Mouse (Mus musculus) telencephalon, adult 2 months (tissue): ENCODE results near the gene Hoxd13.
A peak's percentile ranks its signal among the peaks of the same experiment; 100 is the strongest.

Source experiments
- DNase-seq: peaks from one replicate; pipeline ENCODE4 v3.0.0-alpha.2; 2011; ENCODE audit warnings: low read depth, low spot score

Gene Hoxd13

DNA sequence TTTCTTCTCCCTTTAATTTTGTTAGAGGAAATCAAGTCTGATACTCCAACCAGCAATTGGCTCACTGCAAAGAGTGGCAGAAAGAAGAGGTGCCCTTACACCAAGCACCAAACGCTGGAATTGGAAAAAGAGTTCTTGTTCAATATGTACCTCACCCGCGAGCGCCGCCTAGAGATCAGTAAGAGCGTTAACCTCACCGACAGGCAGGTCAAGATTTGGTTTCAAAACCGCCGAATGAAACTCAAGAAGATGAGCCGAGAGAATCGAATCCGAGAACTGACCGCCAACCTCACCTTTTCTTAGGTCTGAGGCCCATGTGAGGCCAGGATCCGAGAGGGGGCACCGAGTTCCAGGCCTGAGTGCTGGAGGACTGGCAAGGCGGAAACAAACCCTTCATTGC is 26.0 kb downstream of the Hoxd13 start:
- no peak for DNase-seq

DNA sequence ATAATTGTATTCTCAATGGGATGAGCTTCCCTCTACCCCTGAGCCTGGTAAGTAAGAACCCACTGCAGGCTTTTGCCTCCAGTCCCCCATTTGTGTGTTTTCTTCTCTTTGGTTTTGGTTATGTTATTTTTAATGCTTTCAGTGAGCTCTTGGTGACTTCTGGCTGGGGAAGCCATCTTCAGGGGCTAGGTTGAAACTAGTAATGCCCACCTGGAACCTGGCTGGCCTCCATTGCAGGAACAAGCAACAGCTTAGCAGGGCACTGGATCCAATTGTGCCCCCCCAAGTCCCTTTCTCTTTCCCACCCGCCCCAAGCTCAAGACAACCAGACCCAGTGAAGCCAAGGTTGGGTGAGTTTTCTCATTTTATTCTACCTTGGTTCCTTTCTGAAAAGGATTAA is 27.3 kb downstream of the Hoxd13 start:
- DNase-seq = no peak

DNA sequence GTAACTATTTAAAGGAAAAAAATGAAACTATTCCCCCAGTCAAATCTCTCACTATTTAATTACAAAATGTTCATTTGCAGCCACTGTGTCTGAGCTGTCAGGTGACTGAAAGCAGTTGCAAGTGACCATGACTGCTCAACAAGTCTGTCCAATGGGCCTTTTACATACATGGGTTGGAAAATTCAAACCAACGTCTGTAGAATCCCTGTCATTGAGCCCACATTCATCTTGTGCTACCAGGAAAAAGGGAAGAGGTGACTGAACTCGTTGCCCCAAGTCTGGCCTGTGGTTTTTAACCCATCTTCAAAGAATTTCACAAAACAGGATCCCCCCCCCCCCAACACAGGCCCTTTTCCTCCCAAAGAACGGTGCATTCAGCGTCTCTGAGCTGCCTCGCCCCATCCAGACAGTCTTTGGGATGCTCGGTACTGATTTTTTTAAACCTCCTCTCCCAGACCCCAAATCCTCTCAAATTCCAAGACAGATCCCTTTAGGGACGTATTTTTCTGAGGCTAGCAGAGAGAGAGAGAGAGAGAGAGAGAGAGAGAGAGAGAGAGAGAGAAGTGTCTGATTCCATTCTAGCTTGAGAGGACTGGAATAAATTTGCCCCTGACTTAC is 27.8 kb downstream of the Hoxd13 start:
- no peak for DNase-seq

DNA sequence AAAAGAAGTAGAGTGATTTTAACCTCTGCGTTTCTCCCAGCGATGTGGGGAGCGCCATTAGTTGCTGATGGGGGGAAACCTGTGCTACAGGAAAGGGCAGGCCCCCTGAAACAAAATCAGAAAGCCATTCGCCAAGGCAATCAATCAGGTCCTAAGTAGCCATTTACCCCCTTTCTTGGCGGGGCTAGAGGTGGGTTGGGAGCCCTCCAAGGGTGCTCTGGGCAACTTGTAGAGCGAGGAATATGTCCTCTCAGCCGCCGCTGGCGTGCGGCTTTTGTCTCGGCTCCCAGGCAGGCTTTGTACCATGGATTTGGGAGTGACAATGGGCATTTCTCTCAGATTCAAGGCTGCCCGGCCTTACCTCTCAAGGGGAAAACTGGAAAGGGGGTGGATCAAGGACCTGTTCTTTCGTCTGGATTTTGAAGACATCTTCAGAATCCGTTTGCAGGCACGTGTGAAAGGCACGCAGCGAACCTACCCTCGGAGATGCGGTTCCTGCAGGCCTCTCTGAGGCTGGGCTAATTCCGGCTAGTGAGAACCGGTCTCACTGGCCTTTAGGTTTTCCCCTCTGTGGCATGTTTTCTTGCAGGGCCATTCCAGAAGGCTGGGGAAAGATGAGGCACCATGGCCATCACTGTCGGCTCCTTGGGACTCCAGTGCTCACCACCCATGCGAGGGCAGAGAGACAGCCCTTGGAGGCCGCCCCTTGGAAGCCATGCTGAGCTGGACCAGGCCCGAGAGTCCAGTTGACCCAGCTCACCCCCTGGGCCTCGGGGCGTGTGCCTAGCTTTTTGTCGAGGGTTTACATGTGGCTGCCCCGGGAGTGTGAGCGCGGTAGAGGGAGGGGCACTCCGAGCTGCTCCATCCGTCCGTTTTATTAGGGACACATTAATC is 28.6 kb downstream of the Hoxd13 start:
- no peak for DNase-seq

DNA sequence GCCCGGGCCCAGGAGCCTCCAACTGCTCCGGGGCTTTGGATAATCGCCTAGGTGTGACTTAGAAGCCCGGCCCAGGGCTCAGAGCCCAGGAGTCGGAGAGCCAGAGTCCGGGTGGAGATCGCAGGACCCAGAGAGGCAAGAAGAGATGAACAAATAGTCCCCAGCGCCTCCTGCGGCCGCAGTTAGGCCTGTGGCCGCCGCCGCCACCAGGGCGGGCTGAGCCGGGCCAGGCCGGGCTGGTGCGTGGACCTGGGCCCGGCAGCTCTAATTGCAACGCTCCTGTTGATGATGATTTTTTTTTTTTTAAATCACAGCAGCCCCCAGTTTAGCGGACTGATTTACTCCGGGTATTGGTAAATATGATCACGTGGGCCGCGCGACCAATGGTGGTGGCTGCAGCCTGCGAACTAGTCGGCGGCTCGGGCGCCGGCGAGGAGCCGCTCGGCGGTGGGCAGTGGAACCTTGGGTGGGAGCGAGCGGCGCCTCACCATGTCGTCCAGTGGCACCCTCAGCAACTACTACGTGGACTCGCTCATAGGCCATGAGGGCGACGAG is 29.5 kb downstream of the Hoxd13 start, which contains the start of gene Hoxd9:
Gene Hoxd9, plus strand, starts transcription at position 161 of the 555 bp plus-strand sequence.
- DNase-seq = no peak

DNA sequence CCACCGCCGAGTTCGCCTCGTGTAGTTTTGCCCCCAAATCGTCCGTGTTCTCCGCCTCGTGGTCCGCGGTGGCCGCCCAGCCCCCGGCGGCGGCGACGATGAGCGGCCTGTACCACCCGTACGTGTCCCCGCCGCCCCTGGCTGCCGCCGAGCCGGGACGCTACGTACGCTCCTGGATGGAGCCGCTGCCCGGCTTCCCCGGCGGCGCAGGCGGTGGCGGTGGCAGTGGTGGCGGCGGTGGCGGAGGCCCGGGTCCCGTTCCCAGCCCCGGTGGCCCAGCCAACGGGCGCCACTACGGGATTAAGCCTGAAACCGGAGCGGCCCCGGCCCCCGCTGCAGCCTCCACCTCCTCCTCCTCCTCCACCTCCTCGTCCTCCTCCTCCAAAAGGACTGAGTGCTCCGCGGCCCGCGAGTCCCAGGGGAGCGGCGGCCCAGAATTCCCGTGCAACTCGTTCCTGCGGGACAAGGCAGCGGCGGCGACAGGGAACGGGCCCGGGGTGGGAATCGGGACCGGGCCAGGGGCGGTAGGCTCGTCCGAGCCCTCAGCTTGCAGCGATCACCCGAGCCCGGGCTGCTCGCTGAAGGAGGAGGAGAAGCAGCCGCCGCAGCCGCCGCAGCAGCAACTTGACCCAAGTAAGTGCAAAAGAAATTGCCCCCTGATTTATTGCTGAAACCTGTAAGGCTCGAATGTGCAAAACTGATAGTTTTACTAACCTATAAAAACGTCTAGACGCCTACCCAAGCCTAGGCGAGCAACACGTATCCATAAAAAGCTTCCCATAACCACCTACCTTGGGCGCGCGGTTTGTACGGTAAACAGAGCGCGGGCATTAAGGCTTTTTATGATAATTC is 30.3 kb downstream of the Hoxd13 start:
- DNase-seq = no peak

DNA sequence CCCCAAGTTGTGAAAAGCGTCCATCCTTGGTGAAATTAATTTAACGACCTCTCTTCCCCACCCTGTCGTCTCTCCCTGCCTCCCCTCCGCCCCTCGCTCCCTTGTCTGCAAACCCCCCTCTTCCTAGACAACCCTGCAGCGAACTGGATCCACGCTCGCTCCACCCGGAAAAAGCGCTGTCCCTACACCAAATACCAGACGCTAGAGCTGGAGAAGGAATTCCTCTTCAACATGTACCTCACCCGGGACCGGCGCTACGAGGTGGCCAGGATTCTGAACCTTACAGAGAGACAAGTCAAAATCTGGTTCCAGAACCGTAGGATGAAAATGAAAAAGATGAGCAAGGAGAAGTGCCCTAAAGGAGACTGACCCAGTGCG is 30.9 kb downstream of the Hoxd13 start:
- no peak for DNase-seq

DNA sequence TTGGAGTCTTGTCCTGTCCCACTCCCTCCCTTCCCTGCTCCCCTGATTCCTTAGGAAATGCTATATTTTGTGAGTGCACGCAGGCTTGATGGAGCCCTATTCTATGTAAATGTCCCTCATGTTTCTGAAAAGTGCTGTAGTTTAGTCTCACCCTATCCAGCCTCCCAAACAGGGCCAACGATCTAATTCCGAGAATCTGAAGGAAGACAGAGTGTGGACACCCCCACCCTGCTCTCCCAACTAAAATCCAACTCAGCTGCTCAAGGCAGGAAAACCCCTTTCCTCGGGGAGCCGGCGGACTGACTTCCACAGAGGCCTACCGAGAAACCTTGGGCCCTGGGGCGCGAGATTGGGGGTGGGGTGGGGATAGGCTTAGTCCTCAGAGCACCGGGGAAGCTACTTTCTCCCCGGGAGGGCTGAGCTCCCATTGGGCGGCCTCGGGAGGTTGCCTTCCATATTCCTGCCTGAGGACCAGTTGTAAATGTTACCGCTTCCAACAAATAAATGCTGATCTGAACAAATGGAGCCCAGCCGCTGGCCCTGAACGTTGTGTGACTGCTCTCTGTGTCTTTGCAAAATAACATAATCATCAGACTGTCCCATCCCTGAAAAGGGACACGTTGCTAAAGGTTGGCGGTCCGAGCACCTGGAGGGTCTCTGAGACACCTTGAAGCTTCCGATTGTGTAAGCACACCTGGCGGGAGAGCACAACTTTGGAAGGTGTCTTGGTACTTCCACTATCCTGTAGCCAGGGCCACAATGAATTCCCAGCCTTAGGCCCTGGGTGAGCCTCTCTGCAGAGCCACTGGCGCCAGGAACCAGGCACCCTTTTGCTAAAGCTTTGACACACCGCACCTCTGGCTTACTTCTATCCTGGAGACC is 31.8 kb downstream of the Hoxd13 start:
- DNase-seq = no peak

DNA sequence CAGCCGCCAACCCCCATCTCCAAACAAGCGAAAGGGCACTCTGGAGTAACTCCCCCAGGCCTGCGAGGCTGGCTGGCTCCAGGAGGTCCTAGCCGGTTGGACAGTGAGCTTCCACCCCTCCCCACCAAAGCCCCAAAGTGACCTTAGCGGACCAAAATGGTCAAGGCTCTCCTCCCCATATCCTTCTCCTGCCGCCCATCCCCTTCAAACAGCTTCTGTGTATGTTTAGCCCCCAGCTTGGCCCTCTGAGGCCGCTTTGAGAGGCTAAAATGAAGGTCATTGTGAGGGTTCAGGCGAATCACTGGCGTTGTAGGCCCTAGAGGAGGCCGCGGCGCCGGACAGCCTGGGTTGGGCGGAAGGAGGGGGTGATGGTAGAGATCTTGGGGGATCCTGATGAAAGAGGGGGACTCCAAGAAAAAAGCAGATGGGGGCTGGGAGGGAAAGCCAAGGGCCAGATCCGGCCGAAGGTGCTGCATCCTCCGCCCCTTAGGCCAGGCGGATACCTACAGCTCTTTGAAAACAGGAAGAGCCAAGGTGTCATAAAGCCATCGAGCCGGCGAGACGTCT is 32.5 kb downstream of the Hoxd13 start:
- DNase-seq = no peak

DNA sequence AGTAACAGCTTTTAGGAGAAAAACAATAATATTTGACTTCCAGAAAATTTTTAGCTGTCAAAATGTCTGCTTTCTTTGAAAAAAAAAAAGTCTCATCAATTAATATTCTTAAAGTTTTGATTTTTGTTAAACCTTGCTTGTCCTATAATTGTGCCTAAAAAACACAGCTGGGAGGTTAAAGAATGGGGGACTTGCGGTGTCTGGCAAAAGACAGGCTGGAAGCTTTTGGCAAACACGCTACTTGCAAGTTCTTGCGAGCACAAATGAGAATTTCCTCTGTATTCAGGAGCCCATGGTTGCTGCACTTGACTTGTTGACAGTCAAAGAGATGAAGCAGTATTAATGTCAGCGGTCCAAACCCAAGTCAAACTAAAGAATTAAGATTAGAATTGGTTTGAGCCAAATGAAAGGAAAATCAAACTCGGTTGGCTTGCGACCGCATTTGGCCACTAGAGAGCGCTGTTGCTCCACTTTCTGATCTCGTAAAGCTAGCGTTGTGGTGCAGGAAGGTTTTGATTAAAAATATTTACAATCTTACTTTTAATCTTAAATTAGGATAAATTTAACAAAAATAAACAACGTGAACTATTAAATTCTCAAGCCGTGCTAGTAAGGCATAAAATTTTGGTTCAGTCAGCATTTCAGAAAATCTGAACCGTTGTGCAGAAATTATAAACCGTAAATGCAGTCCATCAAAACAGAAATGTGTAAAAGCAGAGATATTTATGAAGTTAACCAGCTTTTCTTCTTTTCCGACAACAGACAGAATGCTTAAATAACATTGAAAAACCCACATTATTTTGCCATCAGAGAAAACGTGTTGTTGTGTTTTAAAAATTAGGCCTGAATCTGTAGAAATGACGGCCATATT is 34.1 kb downstream of the Hoxd13 start:
- peak; percentile 49 for DNase-seq

DNA sequence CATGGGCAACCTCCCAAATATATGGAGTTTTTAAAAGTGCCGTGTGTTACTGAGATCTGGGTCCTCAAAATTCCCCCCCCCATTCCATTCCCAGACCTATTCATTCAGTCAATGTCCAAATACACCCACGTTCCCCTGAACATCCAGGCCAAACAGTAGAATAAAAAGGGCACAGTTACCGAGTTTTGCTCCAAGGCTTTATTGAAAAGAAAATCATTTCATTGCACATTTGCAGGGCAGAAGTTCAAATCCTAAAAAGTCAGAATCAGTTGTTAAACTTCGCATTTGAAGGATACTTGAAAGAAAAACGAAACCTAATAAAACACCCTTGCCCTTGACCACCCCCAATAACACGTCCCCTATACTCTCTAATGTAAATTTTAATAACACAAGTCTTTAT is 34.7 kb downstream of the Hoxd13 start:
- no peak for DNase-seq

DNA sequence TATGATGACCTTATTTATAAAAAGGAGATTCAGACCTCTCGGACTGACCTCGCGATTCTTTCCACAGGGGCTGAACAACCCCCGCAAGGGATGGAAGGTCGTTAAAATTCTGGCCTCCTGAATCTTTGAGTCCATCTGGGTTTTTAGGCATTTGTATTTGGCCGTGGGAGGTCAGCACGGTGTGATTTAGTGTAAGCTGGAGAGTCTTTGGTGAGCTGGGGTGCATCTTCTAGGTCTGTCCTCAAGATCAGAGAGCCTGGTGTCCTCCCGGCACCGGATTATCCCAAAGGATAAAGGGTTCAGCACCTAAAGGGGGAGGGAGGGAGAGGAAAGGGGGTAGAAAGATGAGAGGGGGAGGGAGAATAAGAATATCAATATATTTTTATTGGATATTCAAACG is 35.2 kb downstream of the Hoxd13 start:
- no peak for DNase-seq

DNA sequence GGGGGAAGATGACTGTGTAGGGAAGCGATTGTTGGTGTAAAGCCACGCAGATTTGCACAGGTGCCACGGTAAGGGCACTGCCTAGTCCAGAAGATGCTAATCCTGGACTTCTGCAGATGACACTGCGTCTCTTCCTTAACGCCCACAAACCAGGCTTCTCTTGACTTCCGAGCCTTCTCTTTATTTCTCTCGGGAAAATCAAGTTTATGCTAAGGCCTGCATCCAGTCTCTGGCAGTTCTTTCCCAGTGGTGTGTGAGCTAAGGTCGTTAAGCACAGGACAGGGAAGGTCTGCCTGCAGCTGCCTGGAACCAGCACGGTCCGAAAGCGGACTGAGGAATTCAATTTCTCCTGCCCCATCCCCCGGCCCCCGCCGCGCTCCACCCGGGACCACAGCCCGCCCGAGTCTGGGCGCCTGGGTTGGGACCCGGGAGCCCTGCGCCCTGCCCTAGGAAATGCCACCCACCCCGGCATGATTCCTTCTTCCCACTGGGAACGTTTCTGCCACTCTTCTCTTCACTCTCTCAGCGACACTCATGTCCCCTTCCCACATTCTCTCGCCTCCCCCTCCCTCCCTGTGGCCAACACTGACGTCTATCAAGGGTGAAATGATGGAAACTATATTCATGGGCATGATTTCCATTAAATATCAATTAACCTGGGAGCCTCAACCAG is 35.7 kb downstream of the Hoxd13 start:
- DNase-seq = no peak

DNA sequence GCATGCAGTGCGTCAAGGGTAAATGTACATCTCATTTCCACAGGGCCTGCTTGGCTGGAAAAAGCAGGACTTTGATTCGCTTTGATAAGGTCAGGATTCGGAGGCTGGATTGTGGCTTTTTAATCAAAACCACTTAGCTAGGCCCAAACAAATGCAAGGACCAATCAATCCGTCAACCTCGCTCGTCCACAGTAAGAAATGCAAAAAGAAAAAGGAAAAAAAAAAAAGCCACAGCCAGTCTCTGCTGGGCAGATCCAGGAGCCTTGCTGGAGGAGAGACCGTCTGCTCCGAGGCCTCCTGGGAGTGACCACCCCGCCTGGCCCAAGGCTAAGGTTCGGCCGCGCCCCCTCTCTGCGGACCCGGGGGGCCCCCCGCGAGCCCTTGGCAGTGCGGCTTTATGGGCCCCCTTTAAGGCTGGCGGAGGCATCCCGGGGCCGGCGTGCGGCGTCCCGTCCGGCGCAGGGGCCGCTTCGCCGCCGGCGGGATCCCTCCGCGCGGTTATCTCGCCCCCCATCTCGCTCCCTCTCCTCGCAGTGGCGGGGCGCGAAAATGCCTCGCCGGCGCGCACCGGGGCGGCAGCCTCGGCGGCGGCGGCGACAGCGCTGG is 36.4 kb downstream of the Hoxd13 start, which contains the start of gene Hoxd8:
Gene Hoxd8, plus strand, starts transcription at position 223 of the 606 bp plus-strand sequence.
- DNase-seq = no peak

DNA sequence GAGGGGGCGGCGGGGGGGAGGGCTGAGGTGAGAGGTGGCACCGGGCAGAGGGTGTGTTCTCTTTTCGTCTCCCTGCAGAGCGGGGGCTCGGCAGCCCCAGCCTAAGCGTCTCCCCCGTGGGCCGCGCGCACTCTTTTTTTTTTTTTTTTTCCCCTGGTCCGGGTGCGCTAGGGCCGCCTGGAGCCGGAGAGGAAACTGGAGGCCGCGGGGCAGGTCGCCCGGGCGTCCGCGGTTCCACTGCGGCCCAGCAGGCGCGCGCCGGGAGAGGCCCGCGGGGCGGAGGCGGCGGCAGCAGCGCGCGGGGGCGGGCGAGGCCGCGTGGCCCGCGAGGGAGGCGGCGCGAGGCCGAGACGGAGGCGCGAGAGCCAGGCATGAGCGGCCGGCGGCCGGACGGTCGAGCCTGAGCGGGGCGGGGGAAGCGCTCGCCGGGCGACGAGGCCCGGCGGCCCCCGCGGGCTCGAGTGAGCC is 36.9 kb downstream of the Hoxd13 start:
- DNase-seq = no peak

DNA sequence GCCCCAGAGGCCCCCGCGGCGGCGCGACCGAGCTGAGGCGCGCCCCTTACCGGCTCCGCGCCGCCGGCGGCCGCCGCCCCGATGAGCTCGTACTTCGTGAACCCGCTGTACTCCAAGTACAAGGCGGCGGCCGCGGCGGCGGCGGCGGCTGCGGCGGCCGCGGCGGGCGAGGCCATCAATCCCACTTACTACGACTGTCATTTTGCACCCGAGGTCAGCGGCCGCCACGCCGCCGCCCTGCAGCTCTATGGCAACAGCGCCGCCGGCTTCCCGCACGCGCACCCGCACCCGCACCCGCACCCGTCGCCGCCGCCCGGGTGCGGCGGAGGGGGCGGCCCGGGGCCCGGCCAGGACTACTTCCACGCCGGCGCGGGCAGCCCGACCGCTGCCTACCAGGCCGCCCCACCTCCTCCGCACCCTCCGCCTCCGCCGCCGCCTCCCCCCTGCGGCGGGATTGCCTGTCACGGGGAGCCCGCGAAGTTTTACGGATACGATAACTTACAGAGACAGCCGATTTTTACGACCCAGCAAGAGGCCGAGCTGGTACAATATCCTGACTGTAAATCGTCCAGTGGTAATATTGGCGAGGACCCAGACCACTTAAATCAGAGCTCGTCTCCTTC is 37.5 kb downstream of the Hoxd13 start:
- DNase-seq = no peak

DNA sequence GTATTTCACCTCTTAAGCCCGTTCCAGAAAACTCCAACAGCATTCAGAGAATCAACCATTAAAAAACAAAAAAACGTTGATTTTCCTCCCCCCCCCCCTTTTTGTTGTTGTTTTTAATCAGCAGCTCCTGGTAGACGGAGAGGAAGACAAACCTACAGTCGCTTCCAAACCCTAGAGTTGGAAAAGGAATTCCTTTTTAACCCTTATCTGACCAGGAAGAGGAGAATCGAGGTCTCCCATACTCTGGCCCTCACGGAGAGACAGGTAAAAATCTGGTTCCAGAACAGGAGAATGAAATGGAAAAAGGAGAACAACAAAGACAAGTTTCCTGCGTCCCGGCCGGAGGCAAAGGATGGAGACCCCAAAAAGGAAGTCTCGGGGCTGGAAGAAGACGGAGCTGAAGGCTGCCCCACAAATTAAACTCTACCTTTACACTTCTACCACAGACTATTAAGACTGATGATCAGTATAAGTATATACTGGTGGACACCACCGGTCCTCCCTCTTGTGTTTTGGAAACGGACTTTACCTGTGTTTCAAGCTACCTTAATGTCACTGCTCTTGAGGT is 38.4 kb downstream of the Hoxd13 start:
- DNase-seq = no peak

DNA sequence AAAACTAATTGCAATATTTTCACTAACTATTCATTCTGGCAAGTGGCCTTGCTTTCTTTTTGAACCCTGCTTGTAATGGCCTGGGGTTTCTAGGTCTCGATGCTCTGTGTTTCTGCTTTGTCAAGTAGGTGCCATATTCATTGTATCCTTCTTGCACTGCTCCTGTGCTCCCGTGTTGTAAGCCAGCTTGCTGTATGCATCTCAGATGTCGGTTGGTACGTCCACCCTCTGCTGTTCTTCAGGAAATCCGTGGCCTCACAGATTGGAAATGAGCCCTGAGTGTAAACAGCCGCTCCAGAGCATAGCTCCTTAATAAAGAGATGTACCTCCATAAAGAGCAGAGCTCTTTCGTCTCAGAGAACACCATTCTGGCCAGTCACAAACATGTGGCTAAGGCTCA is 39.5 kb downstream of the Hoxd13 start:
- no peak for DNase-seq
